Mouse (Mus musculus): ENCODE measurements at regions not wholly inside any gene's neighbourhood (a gene's known extent, or its start where the extent isn't known, plus 50 kb on each side); places are given as distances from the start of the nearest gene placed in this dataset.

DNA sequence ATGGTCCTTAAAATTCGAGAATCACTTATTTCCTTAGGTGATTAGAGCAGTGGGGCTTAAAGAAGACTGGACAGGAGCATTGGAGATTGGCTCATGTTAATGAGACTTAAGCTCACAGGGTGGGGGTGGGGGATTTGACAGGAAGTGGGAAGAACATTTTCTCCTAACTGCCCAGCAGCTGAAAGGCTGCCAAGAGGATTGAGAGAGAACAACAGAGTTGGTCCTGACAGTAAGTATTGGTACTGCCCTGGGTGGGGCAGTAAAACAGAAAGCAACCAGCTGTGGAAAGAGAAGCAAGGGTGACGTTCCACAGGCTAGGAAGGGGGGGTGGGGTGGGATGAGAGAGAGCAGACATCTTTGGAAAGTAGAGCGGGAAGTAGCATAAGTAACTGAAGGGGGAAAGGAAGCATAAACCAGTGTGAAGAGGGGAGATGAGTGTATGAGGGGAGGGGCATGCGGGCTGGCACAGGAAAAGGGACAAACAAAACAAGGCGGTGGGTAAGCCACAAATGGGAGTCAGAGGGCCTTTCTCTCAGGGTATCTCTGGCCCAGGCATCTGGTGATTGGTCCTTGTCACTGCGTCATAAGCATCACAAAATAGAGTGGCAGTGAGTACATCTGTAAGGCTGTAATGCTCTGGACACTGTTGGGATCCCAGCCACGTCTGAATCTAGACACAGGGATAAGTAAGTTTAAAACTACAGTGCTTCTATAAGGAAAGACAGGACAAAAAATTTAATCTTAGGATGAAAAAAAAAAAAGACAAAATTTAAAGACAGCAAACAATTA is 125.0 kb upstream of the Tnp1 start:
- in situ Hi-C loops (cut with MboI, MseI) = no loop called here

DNA sequence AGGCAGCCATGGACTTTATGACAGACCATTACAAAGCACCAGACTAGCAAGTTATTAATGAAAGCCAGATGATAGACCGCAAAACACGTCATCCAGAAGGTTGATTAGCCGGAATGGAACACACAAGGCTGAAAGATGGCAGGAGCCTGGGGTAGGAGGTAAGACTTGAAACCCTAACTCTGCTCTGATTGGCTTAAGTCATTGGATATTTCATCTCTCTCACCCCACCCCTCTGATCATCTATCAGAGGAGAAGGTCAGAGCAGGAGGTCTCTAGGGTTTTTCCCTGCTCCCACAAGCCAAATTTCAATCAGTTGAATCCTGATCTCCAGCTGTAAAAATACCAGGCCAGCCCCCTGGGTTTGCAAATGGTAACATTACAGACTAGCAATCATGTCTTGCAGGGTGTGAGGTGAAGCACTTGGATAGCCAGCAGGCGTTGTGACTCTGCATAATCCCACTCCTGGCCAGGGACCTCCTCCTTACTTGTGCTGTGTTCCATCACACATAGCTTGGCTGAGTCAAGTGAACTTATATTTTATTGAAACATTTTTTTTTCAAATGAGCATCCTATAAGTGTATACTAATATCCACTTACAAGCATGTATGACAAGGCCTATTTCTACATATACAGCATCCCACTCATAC is 114.6 kb upstream of the Tnp1 start:
- in situ Hi-C loops (cut with MboI, MseI) = no loop called here

DNA sequence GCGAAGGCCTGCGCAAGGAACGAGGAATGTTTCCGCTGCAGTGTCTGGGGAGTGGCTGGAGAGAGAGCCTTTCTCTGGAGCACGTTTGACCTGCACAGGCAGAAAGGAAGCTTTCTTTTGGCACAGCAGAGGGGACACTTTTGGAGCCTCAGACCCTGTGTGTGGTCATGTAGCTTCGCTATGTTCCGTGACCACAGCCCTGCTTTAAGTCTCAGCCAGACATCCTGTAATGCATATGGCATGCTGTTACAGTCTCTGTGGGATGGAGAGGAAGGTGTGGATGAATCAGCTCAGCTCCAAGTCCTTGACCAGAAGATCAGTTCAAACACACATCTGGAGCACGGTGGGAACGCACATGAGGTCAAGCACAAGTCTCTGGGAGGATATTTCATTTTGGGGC is 107.3 kb upstream of the Tnp1 start:
- in situ Hi-C loops (cut with MboI, MseI) = no loop called here

DNA sequence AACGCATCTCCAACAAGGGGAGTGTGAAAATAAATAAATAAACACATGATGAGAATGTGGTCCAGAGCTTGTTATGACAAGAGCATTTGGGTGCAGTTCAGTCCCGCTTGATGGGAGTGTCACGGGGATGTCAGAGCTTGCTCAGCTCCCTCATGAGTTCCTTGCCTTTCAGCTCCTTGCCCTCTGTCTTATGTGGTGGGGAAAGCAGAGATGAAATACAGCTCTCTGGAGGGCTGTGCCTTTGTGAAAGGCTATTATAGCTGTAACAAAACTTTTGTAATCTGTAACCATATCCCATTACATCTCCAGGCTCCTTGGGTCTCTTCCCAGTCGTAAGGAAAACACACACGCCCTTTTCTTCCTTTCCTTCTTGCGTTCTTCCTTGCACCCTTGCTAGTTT is 103.0 kb upstream of the Tnp1 start:
- in situ Hi-C loops (cut with MboI, MseI) = no loop called here

DNA sequence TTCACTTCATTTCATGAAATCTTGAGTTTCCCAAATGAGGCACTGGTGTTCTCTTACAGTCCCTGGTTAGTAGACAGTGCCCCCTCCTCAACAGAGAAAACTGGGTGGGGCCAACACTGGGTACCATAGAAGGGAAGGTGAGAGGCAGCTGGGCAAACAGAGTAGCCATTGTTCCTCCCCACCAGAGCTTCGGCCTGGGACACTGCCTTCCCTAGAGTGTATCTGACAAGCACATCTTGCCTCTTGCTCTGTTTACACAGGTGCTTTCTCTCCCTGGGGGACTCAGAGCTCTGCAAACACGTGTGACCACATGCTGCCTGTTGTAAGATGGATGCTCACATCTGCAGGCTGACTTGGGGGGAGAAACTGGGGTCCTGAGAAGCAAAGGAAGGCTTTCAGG is 100.8 kb upstream of the Tnp1 start:
- in situ Hi-C loops (cut with MboI, MseI) = no loop called here

DNA sequence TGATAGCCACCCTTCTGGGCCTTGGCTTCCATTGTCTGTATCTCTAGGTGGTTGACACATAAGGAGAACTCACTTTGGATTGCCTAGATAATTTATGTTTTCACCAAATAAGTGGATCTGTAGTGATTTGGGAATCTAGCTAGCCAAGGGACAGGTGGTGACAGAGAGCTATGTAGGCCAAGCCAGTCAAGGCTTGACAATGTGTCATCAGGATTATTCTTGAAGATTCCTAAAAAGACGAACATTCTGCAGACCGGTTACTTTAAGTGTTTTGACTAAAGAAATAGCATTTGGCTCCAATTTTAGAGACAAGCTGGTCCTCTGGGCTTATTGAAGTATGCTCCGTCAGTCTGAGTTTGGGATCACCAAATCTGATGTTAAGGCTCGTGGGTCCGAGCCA is 100.1 kb upstream of the Tnp1 start:
- in situ Hi-C loops (cut with MboI, MseI) = no loop called here

DNA sequence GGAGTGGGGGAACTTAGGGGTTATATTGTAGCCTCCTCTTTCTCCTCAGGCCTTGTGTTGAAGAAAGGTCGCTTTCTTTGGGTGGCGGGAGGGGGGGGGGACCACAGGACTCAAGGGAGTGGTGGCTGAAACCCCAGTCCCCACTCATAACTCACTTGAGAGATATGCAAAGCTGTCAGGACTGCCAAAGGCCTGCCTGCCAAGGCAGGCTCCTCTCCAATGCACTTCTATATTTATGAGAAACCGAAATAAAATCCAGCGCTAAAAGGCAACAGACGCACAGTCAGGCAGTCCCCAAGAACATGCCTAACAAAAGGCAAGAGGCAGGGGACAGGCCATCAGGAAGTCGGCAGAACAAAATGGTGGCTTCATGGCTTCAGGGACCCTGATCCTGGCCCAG is 97.4 kb upstream of the Tnp1 start:
- in situ Hi-C loops (cut with MboI, MseI) = no loop called here

DNA sequence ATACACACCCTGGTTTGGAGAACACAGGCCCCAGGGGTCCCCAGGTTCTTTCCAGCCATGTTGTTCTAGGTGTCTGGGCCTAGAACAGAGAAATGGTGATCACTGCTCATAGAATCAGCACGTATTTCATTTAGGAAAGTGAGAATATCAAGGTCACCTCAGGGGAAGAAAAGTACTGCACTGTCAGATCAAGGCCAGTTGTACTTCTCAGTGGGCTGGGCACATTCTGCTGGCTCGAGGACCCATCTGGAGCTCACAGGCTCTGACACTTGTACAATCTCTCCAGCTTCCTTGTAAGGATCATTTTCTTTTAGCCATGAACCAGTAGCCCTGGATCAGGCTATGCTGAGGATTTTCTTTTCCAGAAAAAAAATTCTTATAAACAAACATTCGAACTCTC is 97.0 kb upstream of the Tnp1 start:
- in situ Hi-C loops (cut with MboI, MseI) = no loop called here

DNA sequence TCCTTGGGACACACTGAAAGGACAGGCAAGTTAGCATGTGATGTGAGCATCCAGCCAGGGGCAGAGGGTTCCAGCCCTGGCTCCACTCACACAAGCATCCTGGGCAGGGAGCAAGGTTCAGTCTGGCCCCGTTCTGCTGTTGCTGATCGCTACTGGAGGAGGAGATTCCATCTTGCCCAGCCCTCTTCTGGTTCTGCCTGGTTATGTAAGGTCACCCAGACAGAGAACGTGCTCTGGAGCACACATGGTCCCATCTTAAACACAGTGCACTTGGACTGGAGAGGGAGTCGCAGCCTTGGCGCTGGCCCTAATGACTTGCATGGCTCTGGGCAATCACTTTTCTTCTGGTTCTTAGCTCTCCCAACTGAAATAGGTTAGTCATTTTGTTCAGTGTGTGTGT is 96.2 kb upstream of the Tnp1 start:
- in situ Hi-C loops (cut with MboI, MseI) = no loop called here

DNA sequence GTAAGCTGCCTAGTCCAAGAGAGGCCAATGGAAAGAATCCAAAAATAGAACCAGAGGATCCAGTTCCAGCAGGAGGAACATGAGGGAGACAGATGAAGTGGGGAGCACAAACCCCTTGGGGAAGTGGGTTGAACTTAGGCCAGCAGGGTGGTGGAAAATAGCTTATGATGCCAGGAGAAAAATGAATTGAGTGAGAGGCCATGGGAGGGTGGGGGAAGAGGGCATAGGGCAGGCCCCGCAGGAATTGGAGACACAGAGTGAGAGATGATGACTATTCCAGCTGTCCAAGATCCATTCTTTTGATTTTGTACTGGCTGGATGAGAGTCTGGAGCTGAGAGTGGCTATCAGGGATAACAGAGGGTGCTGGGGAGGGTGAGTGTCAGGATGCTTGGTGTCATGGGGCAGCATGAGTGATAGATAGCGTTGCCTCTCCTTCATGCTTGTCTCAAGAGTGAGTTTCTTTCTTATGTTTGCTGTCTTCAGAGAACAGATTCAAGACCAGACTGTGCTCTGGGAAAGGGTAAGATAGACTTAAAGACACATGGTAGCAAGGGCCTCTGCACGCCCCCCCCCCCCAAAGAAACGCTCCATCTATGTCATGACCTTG is 90.3 kb upstream of the Tnp1 start:
- in situ Hi-C loops (cut with MboI, MseI) = no loop called here

DNA sequence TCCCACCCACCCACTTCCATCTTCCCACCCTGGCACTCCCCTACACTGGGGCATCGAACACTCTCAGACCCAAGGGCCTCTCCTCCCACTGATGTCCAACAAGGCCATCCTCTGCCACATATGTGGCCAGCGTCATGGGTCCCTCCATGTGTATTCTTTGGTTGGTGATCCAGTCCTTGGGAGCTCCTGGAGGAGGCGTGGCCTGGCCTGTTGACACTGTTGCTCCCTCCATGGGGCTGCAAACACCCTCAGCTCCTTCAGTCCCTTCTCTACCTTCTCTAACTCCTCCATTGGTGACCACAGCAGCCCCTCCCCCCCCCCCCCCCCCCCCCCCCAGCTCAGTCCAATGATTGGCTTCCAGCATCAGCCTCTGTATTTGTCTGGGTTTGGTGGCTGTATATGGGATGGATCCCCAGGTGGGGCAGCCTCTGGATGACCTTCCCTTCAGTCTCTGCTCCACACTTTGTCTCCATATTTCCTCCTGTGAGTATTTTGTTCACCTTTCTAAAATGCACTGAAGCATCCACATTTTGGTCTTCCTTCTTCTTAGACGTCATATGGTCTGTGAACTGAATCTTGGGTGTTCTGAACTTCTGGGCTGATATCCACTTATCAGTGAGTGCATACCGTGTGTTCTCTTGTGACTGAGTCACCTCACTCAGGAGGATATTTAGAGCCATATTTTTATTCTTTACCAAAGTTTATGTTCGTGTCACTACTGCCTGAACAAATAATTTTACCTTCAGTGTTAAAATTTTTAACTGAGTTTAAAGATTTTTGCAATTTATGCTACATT is 82.1 kb upstream of the Tnp1 start:
- in situ Hi-C loops (cut with MboI, MseI) = loop anchor here (25.0 kb wide), 1 partner anchor 911 kb away; no protein-coding TSS in a partner anchor

DNA sequence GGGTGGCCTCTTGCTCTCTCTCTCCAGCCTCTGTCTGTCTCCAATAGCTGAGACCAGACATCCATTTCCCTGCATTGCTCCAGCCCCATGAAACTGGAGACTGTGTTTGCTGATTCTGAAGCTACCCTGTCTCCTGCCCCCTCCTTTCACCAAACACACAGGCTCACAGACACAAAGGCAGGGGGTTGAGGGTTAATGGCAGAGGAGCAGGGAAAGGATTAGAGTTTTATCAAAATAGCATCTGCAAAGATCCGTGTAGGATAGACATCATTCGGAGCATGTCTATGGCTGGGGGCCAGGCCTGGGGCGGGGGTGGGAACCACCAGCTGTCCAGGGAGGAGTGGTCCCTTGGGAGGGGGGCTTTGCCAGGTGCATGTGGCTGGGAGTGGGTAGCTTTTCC is 73.9 kb upstream of the Tnp1 start:
- in situ Hi-C loops (cut with MboI, MseI) = loop anchor here (25.0 kb wide), 1 partner anchor 902 kb away; no protein-coding TSS in a partner anchor

DNA sequence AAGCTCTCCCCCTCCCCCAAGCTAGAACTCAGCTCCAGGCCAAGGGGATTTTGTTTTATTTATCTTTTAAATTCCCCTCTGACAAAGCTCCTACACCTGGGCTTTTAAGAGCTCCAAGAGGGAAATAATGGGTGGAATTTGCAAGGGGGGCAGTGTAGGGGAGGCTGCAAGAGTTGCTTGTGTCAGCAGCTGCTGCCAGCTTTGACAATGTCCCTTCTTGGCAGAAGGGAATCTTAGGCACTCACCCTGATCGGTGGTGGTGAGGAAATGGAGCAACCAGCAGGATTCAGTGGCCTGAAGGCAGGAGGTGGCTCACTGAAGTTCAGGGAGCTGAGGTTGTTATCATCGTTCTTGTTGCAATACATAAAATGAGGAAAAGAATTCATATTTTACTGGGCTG is 72.8 kb upstream of the Tnp1 start:
- in situ Hi-C loops (cut with MboI, MseI) = loop anchor here (25.0 kb wide), 1 partner anchor 901 kb away; no protein-coding TSS in a partner anchor

DNA sequence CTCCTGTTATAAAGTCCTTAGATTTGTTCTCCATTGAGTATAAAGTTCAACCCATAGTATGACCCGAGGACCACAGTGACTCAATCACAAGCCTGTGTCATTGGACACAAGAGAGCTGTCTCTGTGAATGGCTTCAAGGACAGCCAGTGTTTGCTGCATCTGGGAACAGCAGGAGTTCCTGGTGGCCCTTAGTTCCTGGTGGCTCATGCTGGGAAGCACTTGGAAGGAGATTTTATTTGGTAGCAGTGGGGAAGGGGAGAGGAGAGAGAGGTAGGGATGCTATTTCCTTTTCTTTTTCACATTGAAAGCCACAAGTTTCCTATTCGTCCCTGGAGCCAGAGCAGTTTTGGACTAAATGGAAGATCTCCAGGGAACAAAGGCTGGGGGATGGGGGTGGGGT is 69.2 kb upstream of the Tnp1 start:
- in situ Hi-C loops (cut with MboI, MseI) = loop anchor here (25.0 kb wide), 1 partner anchor 898 kb away; no protein-coding TSS in a partner anchor

DNA sequence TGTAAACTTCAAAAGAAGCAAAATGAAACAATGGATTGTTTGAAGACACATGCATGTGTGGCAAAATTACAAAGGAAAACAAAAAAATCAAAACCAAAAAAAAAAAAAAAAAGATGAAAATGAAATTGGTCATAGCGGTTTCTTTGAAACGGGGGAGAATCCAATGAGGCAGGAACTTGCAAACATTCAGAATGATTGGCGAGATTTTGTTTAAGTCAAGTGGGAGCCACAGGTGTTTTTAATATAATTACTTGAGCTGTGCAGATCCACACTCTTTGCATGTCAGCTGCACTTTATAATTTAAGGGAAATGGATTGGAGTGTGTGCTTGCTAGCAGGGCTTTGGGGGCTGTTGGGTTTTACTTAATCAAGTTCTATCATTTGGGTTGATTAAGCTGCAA is 67.7 kb upstream of the Tnp1 start:
- in situ Hi-C loops (cut with MboI, MseI) = loop anchor here (25.0 kb wide), 1 partner anchor 896 kb away; no protein-coding TSS in a partner anchor

DNA sequence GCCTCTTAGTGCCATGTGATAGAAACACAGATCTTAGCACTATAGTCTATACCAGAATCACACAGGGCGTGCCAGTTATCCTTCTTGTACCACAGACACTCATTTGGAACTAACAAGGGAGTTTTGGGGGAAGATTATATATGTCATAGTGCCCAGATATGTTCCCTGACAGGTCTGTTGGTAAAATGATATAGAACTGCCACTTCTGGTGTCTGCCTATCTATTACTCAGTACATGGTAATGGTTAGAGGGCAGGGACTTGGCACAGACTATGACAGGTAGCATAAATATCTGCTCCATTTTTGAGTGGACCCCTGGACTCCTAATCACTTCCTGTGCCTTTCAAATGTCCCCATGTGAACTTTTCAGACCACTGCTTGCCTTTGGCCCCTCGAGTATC is 63.8 kb upstream of the Tnp1 start:
- in situ Hi-C loops (cut with MboI, MseI) = loop anchor here (25.0 kb wide), 1 partner anchor 892 kb away; no protein-coding TSS in a partner anchor

DNA sequence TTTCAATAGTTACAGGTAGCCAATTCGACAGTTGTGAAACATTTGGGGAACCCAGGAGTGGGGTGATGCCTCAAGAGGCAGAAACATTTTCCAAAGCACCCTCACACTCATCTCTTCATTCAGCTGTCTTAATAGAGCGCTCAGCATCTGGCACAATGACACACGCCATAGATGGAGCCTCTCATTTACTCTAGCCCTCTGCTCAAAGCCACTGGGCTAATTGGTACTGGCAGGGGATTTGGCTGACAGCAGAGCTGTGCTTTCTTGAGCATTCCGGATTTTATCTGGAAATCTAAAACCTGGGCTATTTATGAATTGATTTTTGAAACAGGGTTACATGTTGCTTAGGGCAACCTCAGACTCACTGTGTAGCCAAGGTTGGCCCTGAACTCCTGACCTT is 61.4 kb upstream of the Tnp1 start:
- in situ Hi-C loops (cut with MboI, MseI) = loop anchor here (25.0 kb wide), 1 partner anchor 890 kb away; no protein-coding TSS in a partner anchor

DNA sequence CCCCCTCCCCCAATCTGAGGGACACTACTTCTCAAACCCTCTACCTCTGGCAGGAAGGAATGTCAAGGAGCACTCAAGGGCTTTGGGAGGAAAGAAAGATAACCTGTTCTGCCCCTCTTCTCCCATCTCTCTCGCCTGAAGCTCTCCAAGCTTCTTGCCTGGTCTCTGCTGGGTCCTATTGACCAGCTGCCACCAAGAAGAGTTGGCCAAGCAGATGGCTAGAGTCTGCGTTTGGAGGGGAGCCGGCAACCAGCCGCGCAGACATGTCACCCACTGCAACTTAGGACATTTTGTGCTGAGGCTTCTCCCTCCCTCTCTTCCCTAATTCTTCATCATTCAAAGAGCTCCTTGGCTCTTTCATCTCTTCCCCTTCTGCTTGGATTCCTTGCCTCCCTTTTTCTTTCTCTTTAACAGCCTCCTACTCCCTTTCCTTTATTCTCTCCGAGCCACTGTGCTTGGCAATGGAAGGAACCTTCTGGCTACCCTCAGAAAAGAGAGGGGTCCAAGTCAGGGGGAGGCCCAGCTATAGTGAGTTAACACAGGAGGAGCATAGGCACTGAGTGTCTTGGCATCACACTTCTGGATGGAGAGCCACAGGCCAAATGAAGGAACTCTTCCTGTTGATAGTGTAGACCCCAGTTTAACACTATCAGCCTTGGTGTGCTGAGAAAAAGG is 60.1 kb upstream of the Tnp1 start:
- in situ Hi-C loops (cut with MboI, MseI) = loop anchor here (25.0 kb wide), 1 partner anchor 889 kb away; no protein-coding TSS in a partner anchor

DNA sequence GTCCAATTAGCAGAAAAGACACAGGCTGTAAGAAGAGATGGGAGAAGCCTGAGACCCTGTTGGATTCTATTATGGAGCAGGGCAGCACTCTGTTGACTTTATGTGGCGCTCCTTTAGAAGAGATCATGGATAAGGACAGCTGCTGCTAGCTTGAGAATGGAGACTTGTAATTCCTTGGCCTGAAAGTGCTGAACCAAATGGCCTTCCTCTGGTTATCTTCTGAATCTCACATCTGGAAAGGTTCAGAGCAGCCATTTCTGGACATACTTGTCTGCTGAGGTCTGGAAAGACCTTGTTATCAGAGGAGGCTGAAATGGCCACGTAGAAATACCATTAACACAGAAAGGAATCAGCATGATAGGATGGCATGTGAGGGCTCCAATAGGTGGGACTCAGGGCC is 59.5 kb upstream of the Tnp1 start:
- in situ Hi-C loops (cut with MboI, MseI) = loop anchor here (25.0 kb wide), 1 partner anchor 888 kb away; no protein-coding TSS in a partner anchor

DNA sequence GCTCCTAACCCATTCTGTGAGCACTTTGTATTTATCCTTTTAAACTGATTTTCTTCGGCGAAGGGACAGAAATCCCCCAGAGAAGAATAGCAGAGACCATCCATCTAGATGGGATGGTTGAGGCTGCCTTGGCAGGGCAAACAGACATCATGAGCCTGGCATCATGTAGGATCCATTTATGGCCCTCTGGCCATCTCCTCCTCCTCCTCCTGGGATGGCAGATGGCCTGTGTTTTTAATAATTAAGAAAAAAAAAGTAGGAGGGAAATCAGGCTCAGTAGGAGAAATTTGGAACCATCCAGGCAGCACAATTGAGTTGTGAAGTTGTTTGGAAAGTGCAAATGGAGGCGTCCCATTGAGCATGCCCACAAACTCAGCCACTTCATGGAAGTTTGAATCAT is 58.8 kb upstream of the Tnp1 start:
- in situ Hi-C loops (cut with MboI, MseI) = no loop called here

Data from T-helper 1 cell (primary cell).